Mouse (Mus musculus): Measurements from ENCODE around the gene Cacnb3.

Gene Cacnb3

DNA sequence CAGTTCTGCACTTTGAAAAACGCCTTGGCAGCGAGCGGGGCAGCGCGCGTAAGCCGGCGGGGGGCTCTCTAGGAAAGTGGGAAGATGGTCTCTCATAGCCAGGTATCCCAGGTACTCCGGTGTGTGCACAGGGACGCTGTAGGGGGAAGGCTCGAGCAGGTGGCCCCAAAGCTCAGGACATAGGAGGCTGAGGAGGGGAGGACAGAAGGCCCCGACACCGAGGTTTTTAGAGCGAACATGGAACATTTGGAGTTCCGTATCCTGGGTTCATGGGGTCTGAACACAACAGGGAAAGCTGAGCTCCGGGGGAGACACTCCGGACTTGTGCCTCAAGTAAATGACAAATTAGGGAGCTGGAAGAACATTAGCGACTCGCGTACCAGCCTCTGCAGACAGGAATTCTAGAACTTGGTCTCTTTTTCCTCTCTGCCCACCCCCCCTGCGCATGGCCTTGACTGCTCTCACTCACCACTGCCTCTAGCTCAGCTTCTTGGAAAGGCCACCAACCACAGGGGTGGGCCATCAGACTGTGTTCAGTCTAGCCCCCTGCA is 4.7 kb downstream of the Cacnb3 start:
- peak; percentile 32 for DNase-seq (ENCODE audit: low read depth)

DNA sequence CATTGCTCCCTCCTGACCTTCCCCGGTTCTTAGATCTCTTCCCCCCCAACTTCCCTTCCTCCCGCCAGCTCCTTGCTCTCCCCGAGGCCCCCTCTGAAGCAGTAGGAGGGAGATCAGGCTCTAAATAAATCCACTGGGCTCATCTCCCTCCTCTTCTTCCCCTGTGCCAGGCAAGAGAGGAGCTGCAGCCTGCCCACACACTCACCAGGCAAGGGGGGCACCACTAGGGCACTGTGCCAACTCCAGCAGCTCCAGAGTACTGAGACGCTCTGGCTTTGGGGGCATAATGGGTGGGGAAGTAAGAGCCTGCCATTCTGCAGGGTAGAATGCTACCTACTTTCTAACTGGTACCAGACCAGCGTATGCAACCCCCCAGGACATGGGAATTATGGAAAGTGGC is 5.9 kb downstream of the Cacnb3 start:
- DNase-seq (ENCODE audit: low read depth) = no peak

DNA sequence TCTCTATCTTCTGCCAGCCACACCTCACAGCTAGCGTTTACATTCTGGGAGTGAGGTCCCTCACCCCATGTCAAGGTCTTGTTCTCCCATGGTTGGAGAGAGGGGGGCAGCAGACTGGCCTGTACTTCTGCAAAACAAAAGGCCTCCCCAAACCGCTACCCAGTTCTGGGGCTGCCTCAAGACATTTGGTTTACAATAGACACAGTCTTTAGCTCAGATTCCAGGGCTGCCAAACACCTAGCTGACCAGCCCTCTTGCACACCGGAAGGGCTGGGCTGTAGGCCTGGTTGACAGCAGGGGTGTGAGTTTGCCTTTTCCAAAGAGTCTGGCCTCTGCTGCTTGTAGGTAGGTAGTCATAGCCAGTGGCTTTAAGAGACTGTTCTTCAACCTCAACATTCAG is 6.5 kb downstream of the Cacnb3 start:
- DNase-seq (ENCODE audit: low read depth) = no peak

DNA sequence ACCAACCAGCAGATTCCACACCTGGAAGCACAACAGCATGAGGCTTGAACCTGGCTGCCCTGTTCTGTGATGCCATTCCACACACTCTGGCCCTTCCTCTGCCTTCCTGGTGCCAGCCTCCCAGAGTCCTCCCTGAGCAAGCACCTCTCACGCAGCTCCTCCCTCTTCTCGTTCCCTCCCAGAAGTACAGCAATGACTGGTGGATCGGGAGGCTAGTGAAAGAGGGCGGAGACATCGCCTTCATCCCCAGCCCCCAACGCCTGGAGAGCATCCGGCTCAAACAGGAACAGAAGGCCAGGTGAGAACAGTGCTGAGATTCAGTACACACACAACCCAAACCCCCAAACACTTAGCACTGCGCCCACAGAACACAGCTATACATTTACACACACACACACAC is 9.5 kb downstream of the Cacnb3 start:
- DNase-seq (ENCODE audit: low read depth) = peak; percentile 48

DNA sequence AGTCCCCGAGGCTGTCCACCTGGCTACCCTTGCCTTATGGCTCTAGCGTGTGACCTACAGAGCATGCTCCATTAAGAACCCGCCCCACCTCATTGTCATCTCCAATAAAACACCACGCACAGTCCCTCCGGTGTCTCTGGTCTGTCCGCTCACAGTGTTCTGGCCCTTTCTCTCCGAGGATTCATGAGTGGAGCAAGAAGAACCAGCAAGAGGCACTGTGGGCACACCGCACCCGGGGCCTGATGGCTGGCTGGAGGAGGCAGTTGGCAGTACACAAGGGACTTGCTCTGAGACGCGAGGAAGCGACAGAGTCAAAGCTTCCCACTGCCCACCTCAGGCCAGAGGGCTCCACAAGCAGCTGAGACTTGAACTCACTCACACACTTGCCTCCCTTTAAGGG is 13.8 kb downstream of the Cacnb3 start:
- DNase-seq (ENCODE audit: low read depth) = no peak

DNA sequence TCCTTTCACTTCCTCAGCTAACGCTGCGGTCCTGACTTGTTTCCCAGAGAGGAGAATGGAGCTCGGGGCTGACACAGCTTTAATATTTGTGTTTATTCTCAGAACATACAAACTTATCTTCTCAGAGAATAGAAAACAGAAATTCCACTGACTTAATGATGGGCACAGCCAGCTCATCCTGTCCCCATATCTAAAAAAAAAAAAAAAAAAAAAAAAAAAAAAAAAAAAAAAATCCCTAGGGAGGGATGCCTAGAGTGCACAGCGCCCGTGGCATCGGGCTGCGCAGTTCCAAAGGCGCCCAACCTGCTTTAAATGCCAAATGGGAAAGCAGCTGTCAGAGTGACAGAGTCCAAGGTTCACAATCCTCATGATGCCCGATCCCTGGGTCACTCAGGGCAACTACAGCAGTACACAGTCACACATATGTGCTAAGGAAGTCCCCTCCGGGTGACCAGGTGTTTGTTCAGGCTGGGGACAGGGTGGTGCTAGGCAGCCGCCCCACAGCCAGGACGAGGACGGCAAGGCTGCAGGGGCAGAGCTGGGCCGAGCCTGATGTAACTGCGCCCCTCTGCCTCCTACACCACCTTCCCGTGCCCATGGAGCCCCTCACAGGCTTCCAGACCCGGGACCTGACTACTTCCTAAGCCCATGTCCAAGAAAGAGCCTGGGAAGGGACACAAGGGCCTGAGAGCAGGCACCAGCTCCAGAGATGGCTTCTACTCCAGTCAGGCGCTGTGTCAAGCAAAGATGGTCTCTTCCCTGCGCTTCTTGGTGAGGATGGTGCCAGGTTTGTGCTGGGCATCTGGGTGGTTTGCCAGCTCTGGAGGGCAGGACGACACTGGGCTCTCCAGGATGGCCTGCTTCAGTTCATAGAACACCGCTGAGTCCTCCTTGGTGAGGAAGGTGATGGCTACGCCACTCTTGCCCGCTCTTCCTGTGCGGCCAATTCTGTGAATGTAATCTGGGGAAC is 14.7 kb downstream of the Cacnb3 start:
- no peak for DNase-seq (ENCODE audit: low read depth)

DNA sequence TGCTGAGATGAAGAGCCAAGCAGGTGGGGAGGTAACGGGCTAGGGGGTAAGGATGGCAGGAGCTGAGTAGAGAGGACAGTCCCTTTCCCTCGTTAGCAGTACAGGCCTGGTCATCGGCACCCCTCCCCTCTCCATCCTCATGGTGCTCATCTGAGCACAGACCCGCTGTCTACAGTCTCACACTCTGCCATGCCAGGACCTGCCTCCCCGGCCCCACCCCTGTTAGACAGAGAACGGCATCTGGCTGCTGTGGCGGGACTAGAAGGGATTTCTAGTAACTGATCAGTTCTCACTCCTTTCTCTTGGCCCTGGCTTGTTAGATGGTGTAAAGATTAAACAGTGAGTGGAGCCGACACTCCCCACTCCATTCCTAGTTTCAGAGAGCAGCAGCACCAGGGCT is 16.1 kb downstream of the Cacnb3 start:
- DNase-seq (ENCODE audit: low read depth) = no peak

DNA sequence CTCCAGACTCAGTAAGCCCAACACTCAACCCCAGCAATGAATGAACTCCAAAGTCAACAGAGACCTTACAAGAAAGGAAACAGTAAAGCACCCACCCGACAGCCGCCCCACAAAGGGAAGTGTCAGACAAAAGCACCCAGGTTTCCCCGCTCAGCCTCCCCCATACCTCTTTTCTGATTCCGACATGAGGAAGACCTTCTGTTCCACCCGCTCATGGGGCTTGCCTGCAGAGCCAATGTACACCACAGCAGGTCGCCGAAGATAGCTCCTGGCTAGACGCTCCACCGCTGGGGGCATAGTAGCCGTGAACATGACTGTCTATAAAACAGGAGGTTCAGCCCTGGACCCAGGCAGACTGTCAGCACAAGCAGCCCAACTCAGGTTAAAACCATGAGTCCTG is 16.7 kb downstream of the Cacnb3 start:
- no peak for DNase-seq (ENCODE audit: low read depth)

DNA sequence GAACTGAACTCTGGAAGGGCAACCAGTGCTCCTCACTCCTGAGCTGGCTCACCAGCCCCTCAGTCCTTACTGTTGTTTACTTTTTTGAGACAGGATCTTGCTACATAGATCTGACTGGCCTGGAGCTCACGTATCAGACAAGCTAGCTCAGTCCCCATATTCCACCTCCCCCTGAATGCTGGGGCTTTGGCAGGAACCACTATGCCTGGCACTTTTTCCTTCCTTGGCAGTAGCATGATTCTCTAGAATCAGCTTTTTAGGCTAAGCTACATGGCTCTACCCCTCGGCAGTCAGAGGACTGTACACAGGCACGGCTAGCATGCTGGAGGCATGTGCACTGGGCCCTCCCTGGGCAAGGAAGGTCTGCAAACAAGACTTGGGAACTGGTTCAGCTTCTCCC is 17.4 kb downstream of the Cacnb3 start:
- no peak for DNase-seq (ENCODE audit: low read depth)

DNA sequence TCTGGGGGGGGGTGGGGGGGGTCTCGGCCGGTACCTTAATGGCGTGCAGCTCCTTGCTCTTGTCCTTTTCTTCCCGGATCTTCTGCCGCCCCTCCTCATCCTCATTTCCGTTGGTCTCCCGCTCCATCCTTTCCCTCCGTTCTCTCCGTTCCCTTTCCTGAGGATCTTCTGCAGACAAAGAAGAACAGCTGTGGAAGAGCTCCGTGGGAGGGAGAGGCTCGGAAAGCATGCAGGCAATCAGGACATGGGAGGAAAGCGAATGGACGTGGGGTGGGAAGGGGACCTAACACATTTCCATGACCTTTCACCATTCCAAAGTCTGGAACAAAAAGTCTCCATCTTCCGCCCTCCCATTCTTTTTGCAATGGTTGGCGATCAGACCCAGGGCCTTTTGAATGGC is 20.8 kb downstream of the Cacnb3 start:
- DNase-seq (ENCODE audit: low read depth) = no peak

DNA sequence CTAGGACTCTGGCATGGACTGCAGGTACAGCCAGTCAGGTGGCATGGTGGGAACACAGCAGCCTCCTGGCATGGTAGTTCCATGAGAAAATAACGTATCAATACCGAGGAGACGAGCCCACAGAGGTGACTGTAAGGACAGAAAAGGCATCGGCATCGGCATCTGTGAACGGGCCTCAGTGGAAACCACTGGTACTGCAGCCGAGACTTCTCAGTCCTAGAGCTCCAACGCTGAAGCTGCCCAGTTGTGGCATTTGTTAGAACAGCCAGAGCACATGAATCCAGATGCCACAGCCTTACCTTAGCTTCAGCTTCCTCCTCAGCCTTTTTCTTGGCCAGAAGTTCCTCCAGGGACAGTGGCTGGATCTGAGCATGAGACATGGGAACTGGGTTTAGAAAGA is 21.5 kb downstream of the Cacnb3 start:
- no peak for DNase-seq (ENCODE audit: low read depth)

DNA sequence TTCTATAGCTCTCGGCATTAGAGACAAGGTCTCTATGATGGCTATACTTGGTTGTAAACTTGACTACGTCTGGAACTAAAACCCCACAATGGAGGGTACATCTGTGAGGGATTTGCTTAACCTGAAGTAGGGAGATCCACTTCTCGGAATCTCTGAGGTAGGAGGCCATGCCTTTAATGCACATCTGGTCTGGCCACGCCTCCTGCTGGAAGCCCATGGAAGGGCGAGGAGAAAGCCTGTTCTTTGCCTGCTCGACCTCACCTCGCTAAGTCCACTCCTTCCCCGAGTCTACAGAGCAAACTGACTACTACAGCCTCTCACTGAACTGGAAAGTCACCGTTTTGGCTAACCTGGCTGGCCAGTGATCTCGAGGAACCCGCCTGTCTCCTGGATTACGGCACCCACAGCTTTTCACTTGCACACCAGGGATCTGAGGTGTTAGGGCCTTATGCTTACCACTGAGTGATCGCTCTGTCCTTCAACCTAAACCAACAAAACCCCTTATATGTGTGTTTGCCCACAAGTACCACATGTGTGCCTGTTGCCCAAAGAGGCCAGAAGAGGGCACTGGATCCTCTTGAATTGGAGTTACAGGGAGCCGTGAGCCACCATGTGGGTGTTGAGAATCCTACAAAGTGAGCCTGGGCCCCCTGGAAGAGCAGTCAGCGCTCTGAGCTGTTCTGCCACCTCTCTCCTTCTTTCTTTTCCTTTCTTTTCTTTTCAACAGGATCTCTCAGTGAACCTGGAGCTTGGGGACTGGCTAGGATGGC is 26.5 kb downstream of the Cacnb3 start:
- DNase-seq (ENCODE audit: low read depth) = no peak

DNA sequence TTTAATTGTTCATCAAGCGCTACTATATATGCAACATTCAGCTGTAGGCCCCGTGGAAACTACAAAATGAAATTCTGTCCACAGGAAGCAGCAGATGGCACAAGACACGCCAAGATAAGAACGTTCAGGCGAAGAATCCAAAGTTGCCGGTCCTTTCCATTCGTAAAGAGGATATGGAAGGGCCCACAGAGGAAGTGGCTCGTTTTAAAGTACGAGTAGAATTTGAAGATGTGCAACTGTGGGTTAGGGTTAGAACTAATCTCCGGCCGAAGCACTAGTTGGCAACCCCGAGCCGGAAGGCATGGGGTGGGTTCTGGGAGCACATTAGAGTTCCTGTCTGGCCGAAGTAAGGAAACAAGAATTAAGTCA is 31.5 kb downstream of the Cacnb3 start:
- DNase-seq (ENCODE audit: low read depth) = peak; percentile 78

DNA sequence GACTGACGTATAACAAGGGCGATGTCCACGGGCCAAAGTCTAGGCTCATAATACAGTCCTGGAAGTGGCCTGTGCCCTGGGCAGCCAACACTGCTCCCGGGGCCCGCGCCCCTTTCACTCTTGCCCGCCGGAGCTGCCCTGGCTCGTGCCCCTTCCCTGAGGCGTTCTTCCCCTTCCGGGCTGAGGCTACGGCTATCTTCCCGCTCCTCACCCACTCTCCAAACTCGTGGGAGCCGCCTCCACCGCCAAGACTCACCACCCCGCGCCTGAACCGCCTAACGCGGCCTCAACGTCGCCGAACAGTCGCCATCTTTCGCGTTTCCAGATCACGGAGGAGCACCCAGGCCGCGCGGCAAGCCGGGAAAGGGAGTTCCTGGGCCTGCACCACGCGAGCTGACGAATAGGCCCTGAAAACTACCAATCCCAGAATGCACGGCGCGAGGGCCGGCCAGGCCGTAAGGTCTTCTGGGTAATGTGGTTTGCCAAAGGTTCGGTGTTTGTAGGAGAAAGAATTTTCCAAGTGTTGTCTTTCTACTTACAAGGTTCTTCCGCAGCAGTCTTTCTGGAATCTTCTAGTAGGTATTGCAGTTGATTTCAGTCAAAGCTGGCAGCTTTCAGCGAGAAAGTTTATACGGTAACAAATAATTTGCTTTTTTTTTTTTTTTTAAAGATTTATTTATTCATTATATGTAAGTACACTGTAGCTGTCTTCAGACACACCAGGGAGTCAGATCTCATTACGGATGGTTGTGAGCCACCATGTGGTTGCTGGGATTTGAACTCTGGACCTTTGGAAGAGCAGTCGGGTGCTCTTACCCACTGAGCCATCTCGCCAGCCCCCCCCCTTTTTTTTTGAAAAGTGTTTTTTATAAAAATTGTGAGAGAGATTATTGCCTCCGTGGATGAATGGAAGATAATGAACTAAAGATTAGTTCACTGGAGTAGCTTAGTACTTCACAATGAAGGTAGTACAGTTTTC is 32.2 kb downstream of the Cacnb3 start, which contains the start of gene Ddx23:
Gene Ddx23 (minus strand): TSS at position 328 of the 979 bp plus-strand sequence.
- DNase-seq (ENCODE audit: low read depth) = peak; percentile 96

DNA sequence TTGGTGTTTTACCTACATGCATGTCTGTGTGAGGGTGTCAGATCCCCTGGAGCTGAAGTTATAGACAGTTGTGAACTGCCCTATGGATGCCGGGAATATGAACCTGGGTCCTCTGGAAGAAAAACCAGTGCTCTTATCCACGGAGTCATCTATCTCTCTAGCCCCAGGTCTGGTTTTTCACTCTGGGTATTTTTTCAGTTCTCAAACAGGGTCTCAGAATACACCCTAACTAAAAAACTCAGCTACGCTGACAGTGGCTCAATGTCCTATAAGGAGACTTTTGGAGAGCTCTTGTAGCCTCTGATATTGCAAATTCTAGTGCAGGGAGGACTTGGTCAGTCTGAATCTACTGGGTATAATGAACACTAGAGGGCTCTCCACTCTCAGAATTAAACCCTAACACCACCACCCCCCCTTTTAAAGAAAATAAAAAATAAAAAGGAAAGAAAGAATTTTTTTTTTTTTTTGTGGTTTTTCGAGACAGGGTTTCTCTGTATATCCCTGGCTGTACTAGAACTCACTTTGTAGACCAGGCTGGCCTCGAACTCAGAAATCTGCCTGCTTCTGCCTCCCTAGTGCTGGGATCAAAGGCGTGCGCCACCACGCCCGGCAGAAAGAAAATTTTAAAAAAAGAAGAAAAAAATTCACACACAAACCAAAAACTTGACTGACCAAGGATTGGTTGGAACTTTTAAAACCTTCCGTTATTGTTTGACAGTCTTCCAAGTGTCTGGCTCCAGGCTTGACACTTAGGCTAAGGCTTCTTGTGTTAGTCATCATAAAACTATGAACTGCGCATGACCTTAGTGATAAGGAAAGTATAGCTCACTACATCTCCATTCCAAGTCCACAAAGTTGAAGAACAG is 33.6 kb downstream of the Cacnb3 start:
- DNase-seq (ENCODE audit: low read depth) = peak; percentile 67

DNA sequence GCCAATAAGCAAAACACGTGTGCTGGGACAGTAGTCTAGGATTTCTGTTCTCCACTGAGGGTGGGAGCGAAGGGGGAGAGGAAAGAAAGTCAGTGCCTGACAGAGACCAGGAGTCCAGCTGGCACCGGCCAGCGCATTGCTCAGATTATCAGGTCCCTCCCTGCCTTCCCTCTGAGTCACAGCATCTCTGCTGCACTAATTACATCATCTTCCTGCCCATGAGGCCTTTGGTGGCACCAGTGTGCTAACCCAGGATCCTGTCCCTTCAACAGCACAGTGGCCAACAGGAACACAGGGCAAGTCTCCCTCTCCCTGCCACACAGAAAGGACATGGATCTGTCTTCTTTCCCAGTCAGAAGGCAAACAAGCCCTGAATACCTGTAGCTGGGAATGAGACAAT is 42.0 kb downstream of the Cacnb3 start:
- DNase-seq (ENCODE audit: low read depth) = no peak

DNA sequence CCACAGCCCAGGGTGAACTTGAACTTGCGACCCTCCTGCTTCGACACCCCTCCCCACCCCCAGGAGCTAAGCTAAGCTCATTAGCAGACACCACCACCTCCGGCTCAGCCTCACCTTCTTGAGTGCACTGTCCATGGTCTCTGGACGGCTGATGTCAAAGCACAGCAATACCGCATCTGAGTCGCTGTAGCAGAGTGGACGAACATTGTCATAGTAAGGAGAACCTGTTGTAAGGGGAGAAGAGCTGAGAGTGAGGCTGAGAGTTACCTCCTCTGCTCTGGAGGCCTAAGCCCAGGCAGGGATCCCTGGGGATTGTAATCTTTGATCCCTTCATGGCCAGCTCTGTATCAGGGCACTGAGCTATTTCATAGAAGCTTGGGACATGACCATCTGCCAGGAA is 43.1 kb downstream of the Cacnb3 start:
- DNase-seq (ENCODE audit: low read depth) = no peak

DNA sequence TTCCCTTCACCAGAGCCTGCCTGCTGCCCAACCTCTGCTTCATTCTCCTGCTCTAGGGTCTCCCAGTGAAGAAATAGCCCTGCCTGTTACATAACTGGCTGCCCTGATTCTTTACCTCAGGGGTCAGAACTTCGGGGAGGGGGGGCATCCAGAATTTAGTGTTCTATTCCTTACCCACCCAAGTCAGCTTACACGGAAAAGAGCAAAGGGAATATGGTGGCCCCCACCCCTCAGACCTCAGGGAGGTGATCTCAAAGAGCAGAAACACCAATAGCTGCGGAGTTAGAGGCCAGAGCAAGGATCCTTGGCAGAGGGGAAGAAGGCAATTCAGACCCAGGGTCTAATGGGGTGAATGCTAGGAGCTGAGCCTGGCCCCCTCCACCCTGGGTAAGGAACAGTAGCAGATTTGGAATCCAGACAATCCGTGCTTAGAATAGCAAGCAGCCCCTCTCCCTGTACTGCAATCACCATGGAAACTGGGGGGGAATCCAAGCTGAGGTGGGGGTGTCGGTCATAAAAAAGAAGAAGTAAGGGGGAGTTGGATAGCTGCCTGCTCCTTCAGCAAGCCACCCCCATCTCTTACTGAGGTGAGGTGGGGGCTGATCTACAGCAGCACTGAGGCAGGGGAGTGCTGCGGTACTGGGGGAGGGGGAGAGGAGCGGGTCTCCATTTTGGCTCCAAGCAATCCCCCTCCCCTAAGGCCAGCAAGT is 43.8 kb downstream of the Cacnb3 start:
- no peak for DNase-seq (ENCODE audit: low read depth)

DNA sequence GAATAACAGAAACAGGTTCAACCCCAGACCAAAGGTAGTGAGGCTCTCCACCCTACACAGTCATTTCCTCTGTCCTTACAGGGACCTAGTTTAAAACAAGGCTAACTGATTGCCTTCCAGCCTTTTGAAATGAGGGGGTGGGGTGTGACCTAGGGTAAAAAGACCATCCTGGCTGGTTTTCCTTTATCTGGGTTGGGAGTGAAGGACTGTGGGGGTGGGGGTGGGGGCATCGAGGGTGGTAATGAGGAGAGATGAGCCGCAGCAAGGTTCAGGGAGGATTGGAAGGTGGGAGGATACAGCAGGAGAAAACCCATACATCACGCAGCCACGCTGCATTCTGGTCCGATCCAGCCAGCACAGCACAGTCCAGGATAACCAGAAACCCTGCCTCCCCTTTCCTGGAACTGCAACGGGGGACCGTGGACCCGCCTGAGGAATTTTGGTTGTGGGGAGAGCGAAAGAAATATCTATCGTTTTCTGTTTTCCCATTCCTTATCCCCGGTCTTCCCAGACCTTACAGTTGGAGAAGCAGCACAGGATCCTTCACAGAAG is 44.4 kb downstream of the Cacnb3 start:
- DNase-seq (ENCODE audit: low read depth) = no peak
